Mouse (Mus musculus) limb, embryonic 15.5 days (tissue): ENCODE measurements around the gene Mthfsd. TPM values are rescaled to one million over a fixed set of nuclear protein-coding genes. Genes with fewer than 3 reads are reported as not detected.

Experiments used
- ATAC-seq: fragments of 200-750 bp; cut with Nextera tagmentation; 2 replicates; pipeline ENCODE4 v1.8.0; 2017; ENCODE audit warnings: low read depth, moderate TSS enrichment; ENCODE audit not compliant: insufficient number of reproducible peaks, low FRiP score, low TSS enrichment
- H3K27ac ChIP-seq: fragments of 300-500 bp; sonication (generic); 2 replicates; pipeline ENCODE4 v1.5.1; 2015; ENCODE audit warnings: moderate library complexity, mild to moderate bottlenecking, inconsistent platforms
- H3K27me3 ChIP-seq: fragments of 300-500 bp; sonication (generic); 2 replicates; pipeline ENCODE4 v1.6.1; 2015; ENCODE audit warnings: inconsistent platforms
- H3K36me3 ChIP-seq: fragments of 300-500 bp; sonication (generic); 2 replicates; pipeline ENCODE4 v1.6.1; 2015; ENCODE audit warnings: inconsistent platforms
- H3K4me1 ChIP-seq: fragments of 300-500 bp; sonication (generic); 2 replicates; pipeline ENCODE4 v1.6.1; 2015; ENCODE audit warnings: inconsistent platforms
- H3K4me2 ChIP-seq: fragments of 300-500 bp; sonication (generic); 2 replicates; pipeline ENCODE4 v1.6.1; 2015; ENCODE audit warnings: mild to moderate bottlenecking, inconsistent platforms
- H3K4me3 ChIP-seq: fragments of 300-500 bp; sonication (generic); 2 replicates; pipeline ENCODE4 v1.5.1; 2015; ENCODE audit warnings: mild to moderate bottlenecking, inconsistent platforms
- H3K9ac ChIP-seq: fragments of 300-500 bp; sonication (generic); 2 replicates; pipeline ENCODE4 v1.6.1; 2015; ENCODE audit warnings: inconsistent platforms
- H3K9me3 ChIP-seq: fragments of 300-500 bp; sonication (generic); 2 replicates; pipeline ENCODE4 v1.6.1; 2016; ENCODE audit warnings: inconsistent platforms
- WGBS: fragments of 180-500 bp; shearing (Covaris S2); methylation state at CpG from one replicate; pipeline ENCODE4 v1.1.7; 2015; 5-methylcytosine and 5-hydroxymethylcytosine counted together
- polyA plus RNA-seq: library from polyadenylated mRNA; unstranded; fragments of >200 nt; fragmentation: Nextera tagmentation; extraction: Ambion mirVana; gene quantifications from 2 replicates; pipeline ENCODE4 v1.2.1, GENCODE M21; 2015

Mthfsd gene
- polyA plus RNA-seq, 1 experiment from 2014 or later = 62.0 TPM

DNA sequence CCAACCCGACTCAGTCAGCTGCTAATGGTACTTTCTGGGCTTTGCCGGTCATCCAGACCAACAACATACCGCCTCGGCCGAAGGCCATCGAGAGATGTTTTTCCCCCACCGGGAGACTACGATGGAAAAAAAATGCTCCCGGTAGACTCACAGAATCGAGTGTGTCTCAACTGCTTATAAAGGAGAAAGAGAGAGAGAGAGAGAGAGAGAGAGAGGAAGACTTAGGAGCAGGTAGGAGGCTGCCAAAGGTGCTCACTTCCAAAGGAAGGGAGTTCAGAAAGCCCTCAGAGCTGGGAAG, 33.4 kb downstream of the Mthfsd start:
- H3K9ac ChIP-seq = no peak overlapping the region
- H3K4me1 ChIP-seq = peaks cover 10% of the 10 kb centered on the region
- H3K27ac ChIP-seq = no peak overlapping the region
- no peaks in the 10 kb centered on the region for H3K36me3 ChIP-seq
- no peaks in the 10 kb centered on the region for H3K9me3 ChIP-seq
- peaks cover 98% of the 10 kb centered on the region for H3K27me3 ChIP-seq
- ATAC-seq = no peak
- no peak overlapping the region for H3K4me2 ChIP-seq
- H3K4me3 ChIP-seq = no peak overlapping the region
- WGBS = under 1% methylated on average over 10 of the region's 10 CpGs

DNA sequence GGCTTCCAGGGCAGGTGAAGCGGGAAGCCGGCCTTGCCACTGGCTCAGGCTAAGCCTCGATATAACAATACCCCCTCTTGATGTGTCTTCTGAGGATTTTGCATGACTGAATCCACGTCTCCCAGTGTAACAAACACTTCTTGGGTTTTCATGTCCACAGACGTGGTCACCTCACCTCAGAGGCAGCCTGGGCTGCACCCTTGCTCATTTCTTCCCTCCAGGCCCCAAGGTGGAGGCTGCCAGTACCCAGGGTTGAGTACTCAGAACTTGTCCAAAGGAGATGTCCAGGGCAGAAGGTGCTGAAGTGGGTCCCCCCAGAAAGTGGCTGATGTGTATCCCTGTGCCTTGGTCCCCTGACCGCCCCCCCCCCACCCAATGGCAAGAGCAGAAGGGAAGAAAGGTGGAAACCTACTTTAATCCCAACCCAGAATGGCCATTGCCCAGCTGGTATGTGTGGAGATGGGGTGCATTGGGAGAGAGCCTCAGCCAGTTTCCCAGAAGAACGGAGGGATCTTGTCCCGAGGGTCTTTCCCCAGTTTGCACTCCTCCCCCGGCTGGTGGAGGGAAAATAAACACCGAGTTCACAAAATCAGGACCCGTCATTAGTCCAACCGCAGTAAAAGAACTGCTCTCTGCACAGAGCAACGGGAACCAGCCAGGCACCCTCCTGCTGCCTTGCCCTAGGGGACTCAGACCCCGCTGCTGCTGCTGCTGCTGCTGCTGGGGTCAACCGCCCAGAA, 33.9 kb downstream of the Mthfsd start:
- peaks cover 10% of the 10 kb centered on the region for H3K4me1 ChIP-seq
- no peak for ATAC-seq
- no peak overlapping the region for H3K27ac ChIP-seq
- 3% methylated on average over 15 of the region's 15 CpGs for WGBS
- no peaks in the 10 kb centered on the region for H3K36me3 ChIP-seq
- peaks cover 98% of the 10 kb centered on the region for H3K27me3 ChIP-seq
- H3K9me3 ChIP-seq = no peaks in the 10 kb centered on the region
- no peak overlapping the region for H3K4me3 ChIP-seq
- no peak overlapping the region for H3K9ac ChIP-seq
- no peak overlapping the region for H3K4me2 ChIP-seq

DNA sequence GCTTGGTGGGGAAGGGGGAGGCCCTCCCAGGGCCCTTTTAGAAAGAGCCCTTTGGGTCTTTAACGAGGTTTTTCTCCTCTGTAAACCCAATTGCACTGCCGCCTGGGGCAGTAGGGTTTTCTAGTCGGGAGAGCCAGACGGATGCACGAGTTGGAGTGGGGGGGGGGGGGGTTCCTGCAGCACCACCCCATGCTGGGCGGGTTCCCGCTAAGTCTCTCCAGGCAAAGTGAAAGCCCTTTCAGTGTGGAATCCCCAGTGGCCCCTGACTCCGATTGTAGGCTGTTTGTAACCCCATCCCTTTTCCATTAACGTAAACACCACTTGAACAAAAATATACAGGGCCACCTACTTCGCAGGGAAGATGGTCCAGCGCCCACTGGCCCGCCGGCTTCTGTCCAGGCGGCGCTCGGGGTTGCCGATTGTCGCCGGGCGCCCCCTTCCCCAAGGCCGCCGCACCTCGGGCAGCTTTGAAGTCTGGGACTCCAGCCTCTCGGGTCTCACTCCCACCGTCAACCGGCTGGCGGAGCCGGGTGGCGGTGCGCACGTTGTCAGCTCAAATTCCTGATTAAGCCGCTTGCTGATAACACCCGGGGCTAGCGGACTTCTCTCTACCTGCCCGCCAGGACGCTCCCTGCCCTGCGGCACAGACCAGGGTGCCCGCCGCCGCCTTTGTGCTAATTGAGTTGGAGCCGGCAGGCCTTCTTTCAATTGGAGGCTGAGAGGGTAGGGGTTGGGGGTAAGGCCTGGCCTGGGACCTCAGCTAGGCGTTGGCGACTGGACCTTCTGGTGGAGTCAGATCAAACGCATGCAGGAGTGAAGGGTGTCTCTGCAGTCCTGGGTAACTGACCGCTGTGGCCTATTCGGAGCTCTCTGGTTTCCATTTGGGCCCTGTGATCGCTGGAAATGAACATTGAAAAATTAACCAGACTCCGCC, 34.8 kb downstream of the Mthfsd start:
- Histone ChIP-seq H3K4me2 (peak overlapping the region; percentile 34), H3K36me3 (no peaks in the 10 kb centered on the region), H3K9ac (no peak overlapping the region), H3K4me1 (peaks cover 10% of the 10 kb centered on the region), H3K4me3 (peak overlapping the region; percentile 16), H3K27ac (no peak overlapping the region), H3K9me3 (no peaks in the 10 kb centered on the region), H3K27me3 (peaks cover 98% of the 10 kb centered on the region)
- no peak for ATAC-seq
- WGBS = under 1% methylated on average over 48 of the region's 48 CpGs

DNA sequence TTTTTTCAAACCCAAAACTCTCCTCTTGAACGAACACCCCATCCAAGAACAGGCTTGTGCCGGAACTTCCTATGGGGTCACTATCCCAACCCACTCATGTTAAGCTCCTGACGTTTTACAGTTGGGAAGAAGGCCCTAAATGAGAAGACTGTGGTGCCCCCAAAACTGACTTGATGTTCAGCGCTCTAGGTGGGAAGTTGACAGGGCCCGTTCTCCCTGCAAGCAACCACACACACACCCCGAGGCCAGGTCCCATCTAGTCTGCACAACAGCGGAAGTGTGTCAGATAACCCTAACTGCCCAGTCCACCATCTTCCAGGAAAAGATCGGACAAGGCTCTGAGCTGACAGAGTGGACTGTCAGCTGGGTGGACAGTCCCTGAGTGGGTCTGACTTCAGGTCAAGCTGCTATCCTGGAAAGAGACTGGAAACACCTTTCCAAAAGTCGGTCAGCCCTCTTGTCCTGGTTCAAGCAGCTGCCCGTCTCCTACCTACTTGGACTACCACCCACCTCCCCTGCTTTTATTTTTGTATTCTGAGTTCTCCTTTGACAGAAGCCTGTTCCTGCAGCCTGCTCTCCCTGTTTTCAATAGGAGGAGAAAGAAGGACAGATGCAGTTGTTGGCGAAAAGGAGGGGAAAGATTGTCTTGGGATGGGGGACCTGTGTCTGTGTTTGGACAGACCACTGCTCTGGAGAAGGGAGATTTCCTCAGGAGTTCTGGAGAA, 35.6 kb downstream of the Mthfsd start:
- no peak overlapping the region for H3K4me3 ChIP-seq
- H3K4me1 ChIP-seq = peaks cover 10% of the 10 kb centered on the region
- H3K9me3 ChIP-seq = no peaks in the 10 kb centered on the region
- H3K36me3 ChIP-seq = no peaks in the 10 kb centered on the region
- no peak overlapping the region for H3K27ac ChIP-seq
- no peak for ATAC-seq
- 21% methylated on average over 11 of the region's 11 CpGs for WGBS
- no peak overlapping the region for H3K4me2 ChIP-seq
- H3K9ac ChIP-seq = no peak overlapping the region
- H3K27me3 ChIP-seq = peaks cover 95% of the 10 kb centered on the region

DNA sequence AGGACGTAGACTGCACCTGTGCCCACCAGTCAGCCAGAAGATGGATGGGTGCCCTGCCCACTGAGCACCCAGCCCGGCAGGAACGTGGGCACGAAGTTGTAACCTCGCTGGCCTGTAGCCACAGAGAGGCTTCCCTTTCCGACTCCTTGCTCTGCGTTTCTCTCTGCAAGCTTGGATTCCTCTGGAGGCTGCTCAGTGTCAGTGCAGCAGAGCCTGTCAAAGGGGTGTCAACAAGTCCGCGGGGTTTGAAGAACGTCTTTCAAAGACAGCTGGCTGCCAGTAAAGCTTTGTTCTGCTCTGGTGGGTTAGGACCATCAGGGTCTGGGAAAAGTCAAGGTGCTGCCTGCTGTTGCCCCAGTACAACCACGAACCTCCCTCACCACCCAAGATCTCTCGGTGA, 36.7 kb downstream of the Mthfsd start:
- no peak overlapping the region for H3K9ac ChIP-seq
- peaks cover 10% of the 10 kb centered on the region for H3K4me1 ChIP-seq
- H3K27me3 ChIP-seq = peaks cover 86% of the 10 kb centered on the region
- WGBS = 5% methylated on average over 12 of the region's 12 CpGs
- H3K9me3 ChIP-seq = no peaks in the 10 kb centered on the region
- H3K4me3 ChIP-seq = no peak overlapping the region
- no peaks in the 10 kb centered on the region for H3K36me3 ChIP-seq
- no peak overlapping the region for H3K27ac ChIP-seq
- no peak for ATAC-seq
- no peak overlapping the region for H3K4me2 ChIP-seq

DNA sequence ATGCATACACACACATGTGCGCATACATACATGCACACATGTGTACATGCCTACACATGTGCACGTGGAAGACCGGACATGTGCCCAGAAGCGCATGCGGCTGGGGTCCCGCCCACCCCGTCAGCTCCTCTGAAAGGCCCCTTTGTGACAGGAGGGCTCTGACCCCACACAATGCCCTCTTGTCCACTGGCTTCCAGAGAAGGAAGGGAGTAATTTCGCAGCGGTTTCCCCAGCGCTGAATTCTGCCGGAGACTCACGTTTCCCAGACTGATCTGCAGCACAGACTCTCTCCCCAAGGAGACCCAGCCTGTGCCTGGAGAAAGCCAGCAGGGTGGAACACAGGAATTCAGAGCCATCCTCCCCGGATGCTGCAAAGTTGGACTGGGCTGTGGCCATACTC, 44.5 kb downstream of the Mthfsd start:
- Histone ChIP-seq H3K4me3 (no peak overlapping the region), H3K4me1 (no peaks in the 10 kb centered on the region), H3K27ac (0 out of 2 replicates have a peak overlapping the region, but pooled peaks have one; percentile 35), H3K27me3 (peaks cover 37% of the 10 kb centered on the region), H3K36me3 (no peaks in the 10 kb centered on the region), H3K9ac (no peak overlapping the region), H3K4me2 (peak overlapping the region; percentile 7; the same call in 1 of the 2 replicates), H3K9me3 (no peaks in the 10 kb centered on the region)
- ATAC-seq = peak; percentile 15; the same call in 1 of the 2 replicates
- 59% methylated on average over 13 of the region's 13 CpGs for WGBS

DNA sequence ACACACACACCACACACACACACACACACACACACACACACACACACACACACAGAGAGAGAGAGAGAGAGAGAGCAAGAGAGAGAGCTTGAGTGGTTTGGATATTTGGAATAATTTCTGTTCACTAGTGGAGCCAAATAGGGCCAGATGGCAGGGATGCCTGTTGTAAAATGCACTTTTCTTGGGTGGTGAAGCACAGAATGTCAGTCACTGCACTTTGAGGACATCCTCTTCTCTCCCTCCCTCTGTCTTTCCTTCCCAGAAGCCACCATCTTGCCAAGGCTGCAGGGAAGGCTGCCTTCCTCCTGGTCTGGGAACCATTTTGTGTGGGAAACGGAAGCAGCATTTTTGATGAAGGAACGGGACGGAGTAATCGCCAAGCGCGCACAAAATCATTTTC, 45.7 kb downstream of the Mthfsd start:
- Histone ChIP-seq H3K9ac (no peak overlapping the region), H3K4me1 (no peaks in the 10 kb centered on the region), H3K27me3 (peaks cover 34% of the 10 kb centered on the region), H3K4me2 (no peak overlapping the region), H3K9me3 (no peaks in the 10 kb centered on the region), H3K4me3 (no peak overlapping the region), H3K36me3 (no peaks in the 10 kb centered on the region), H3K27ac (no peak overlapping the region)
- ATAC-seq = no peak
- 74% methylated on average over 6 of the region's 6 CpGs for WGBS

DNA sequence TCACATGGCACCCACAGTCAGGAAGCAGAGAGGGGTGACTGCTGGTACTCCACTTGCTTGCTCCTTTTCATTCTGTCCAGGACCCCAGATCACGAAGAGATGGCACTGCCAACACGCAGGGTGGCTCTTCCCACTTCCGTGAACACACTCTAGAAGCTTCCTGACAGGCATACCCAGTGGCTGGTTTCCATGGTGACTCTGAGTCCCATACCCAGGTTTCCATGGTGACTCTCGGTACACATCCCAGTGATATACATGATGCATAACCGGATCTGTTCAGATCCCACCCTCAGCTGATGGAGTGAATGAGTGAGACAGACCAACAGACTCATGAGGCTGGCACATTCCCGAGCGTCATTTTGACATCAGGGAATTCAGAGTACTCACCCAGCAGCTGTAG, 49.1 kb downstream of the Mthfsd start:
- Histone ChIP-seq H3K9me3 (no peaks in the 10 kb centered on the region), H3K36me3 (no peaks in the 10 kb centered on the region), H3K27me3 (peaks cover 46% of the 10 kb centered on the region; the same call in 1 of the 2 replicates), H3K4me2 (no peak overlapping the region), H3K4me1 (no peaks in the 10 kb centered on the region), H3K27ac (no peak overlapping the region), H3K9ac (no peak overlapping the region), H3K4me3 (no peak overlapping the region)
- no peak for ATAC-seq
- WGBS = 83% methylated on average over 7 of the region's 7 CpGs

DNA sequence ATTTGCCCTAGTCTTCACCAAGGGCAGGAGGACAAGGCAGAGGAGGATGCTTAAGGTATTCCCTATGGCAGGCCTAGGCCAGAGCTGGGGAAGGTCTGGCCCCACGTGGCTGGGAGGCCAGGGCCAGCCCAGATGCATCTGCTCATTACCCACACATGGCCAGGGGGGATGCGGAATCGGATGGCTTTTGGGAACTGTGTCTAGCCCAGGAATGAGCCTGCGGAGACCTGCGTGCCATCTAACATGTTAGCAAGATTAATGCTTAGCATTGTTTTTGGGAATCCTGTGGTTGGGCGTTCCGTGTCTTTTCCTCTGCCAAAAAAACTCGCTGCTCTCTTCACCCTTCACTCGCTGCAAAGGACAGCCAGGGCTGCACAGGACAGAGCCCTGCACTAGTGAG, 50.1 kb downstream of the Mthfsd start:
- Histone ChIP-seq H3K4me3 (no peak overlapping the region), H3K4me2 (no peak overlapping the region), H3K4me1 (no peaks in the 10 kb centered on the region), H3K9me3 (no peaks in the 10 kb centered on the region), H3K27ac (no peak overlapping the region), H3K36me3 (no peaks in the 10 kb centered on the region), H3K9ac (no peak overlapping the region), H3K27me3 (peaks cover 40% of the 10 kb centered on the region; the same call in 1 of the 2 replicates)
- ATAC-seq = no peak
- WGBS = 50% methylated on average over 9 of the region's 9 CpGs

DNA sequence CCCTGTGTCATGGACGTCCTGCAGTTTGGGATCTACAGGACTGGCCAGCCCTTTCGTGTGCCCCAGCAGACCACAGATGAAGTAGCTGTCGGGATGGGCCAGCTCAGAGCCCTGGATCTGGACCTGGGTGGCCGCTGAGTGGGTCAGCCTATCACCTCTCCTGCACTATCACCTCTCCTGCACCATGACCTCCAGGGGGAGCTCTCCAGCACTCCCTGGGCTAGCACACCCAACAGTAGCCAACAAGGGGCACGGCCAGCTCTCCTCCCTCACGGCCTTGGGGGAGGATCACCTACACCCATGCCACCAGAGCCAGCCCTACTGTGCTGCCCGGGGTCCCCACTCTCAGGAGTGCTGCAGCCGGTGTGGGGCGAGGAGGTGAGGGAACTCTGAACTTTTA, 60.8 kb downstream of the Mthfsd start:
- no peaks in the 10 kb centered on the region for H3K9me3 ChIP-seq
- no peak overlapping the region for H3K4me3 ChIP-seq
- H3K9ac ChIP-seq = no peak overlapping the region
- H3K27me3 ChIP-seq = peaks cover 23% of the 10 kb centered on the region; the same call in 1 of the 2 replicates
- no peak overlapping the region for H3K4me2 ChIP-seq
- peak; percentile 13; the same call in 1 of the 2 replicates for ATAC-seq
- 66% methylated on average over 9 of the region's 9 CpGs for WGBS
- H3K27ac ChIP-seq = no peak overlapping the region
- no peaks in the 10 kb centered on the region for H3K36me3 ChIP-seq
- H3K4me1 ChIP-seq = peaks cover 3% of the 10 kb centered on the region; the same call in 1 of the 2 replicates

DNA sequence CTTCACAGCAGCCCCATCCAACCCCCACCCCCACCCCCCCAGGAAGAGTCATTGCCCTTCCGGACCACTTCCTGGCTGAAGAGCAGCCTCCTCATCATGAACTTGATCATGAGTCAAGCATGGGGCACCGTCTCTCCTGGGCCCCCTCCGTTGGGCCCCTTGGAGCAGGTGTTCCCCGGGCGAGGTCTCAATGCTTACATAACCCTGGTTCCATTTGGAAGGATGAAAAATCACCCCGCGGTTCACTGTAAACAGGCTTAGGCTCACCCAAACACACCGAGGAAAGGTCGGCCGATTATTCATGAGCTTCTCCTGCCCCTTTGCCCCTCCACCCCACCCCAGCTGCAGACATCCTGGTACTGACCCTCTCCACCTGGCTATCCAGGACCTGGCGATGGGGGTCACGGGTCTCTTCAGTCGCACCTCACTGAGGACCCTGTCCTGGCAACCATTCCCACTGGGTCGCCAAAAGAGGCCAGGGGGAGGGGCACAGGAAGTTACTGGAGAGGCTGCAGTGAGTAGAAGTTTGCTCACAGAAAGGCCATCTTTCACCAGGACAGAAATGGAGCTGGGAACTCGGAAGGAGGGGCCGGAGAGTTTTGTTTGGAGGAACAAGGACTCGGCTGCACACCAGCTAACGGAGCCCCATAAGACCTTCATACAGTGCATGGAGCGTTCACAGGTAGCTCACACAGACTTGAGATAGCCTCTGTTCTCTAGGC, 64.3 kb downstream of the Mthfsd start:
- Histone ChIP-seq H3K9me3 (no peaks in the 10 kb centered on the region), H3K4me1 (no peaks in the 10 kb centered on the region), H3K4me2 (no peak overlapping the region), H3K27me3 (peaks cover 21% of the 10 kb centered on the region), H3K27ac (no peak overlapping the region), H3K4me3 (no peak overlapping the region), H3K9ac (no peak overlapping the region), H3K36me3 (no peaks in the 10 kb centered on the region)
- WGBS = 56% methylated on average over 19 of the region's 19 CpGs
- ATAC-seq = no peak
